Mouse (Mus musculus) spleen, adult 2 months (tissue): ENCODE measurements around the gene Zbtb46. TPM values are rescaled to one million over a fixed set of nuclear protein-coding genes. Genes with fewer than 3 reads are reported as not detected.

Source experiments
- DNase-seq, 2 experiments: peaks; one replicate each; pipeline versions ENCODE4 v3.0.0 to v3.0.0-alpha.2; 2012 to 2021; ENCODE audit warnings: low spot score in 2 of 2, low read depth in 1 of 2
- H3K27ac ChIP-seq: fragments of 200-500 bp; 2 replicates; pipeline ENCODE4 v1.5.1; 2012; ENCODE audit warnings: low read length, inconsistent platforms; ENCODE audit not compliant: insufficient read depth
- H3K27me3 ChIP-seq: fragments of 200-500 bp; 2 replicates; pipeline ENCODE4 v1.6.1; 2012; ENCODE audit warnings: mild to moderate bottlenecking, moderate library complexity, low read length, inconsistent platforms; ENCODE audit not compliant: control insufficient read depth, insufficient read depth
- H3K36me3 ChIP-seq: fragments of 200-500 bp; 2 replicates; pipeline ENCODE4 v1.6.1; 2012; ENCODE audit warnings: mild to moderate bottlenecking, low read length, inconsistent platforms; ENCODE audit not compliant: control insufficient read depth, insufficient read depth
- H3K4me1 ChIP-seq: fragments of 200-500 bp; 2 replicates; pipeline ENCODE4 v1.6.1; 2011; ENCODE audit warnings: inconsistent platforms; ENCODE audit not compliant: control insufficient read depth, insufficient read depth, insufficient read length
- H3K4me3 ChIP-seq: fragments of 200-500 bp; 2 replicates; pipeline ENCODE4 v1.5.1; 2011; ENCODE audit warnings: mild to moderate bottlenecking, inconsistent platforms; ENCODE audit not compliant: insufficient read depth, insufficient read length; ENCODE audit errors: extremely low read depth
- CTCF ChIP-seq: fragments of 200-500 bp; IDR thresholded peaks from 2 replicates; pipeline ENCODE4 v1.5.1; 2011; ENCODE audit warnings: mild to moderate bottlenecking, inconsistent platforms; ENCODE audit not compliant: insufficient read depth, insufficient read length, insufficient replicate concordance; ENCODE audit errors: extremely low read depth
- POLR2A ChIP-seq: fragments of 200-500 bp; IDR thresholded peaks from 2 replicates; pipeline ENCODE4 v1.6.1; 2011; ENCODE audit warnings: low read depth, low read length, inconsistent platforms
- WGBS: fragments of 180-500 bp; shearing (Covaris S2); methylation state at CpG from one replicate; pipeline ENCODE4 v1.1.7; 2018; 5-methylcytosine and 5-hydroxymethylcytosine counted together
- polyA plus RNA-seq: library from polyadenylated mRNA; depleted of rRNA; stranded (reverse); fragments of >200 nt; gene quantifications from 2 replicates; pipeline ENCODE4 v1.2.3, GENCODE M21; 2012; rRNA removed

Gene Zbtb46
- polyA plus RNA-seq, 1 experiment: 10.9 TPM

DNA sequence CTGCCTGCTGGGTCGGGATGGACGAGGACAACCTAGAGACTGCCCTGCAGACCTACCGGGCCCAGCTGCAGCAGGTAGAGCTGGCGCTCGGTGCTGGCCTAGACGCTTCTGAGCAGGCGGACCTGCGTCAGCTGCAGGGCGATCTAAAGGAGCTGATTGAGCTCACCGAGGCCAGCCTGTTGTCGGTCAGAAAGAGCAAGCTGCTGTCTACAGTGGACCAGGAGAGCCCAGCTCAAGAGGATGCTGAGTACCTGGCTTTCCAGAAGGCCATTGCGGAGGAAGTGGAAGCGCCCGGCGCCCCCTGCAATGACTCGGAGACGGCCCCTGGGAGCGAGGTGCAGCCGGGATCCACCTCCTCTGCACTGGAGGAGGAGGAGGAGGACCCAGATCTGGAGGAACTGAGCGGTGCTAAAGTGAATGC lies 93.6 kb downstream of the Zbtb46 start:
- no peaks in the 10 kb centered on the region for H3K27me3 ChIP-seq
- WGBS: under 1% methylated on average over 20 of the region's 20 CpGs
- peaks cover 12% of the 10 kb centered on the region for H3K4me1 ChIP-seq
- DNase-seq: peak in 1 of 2 experiments; percentile 7
- peak overlapping the region; percentile 73 for H3K4me3 ChIP-seq
- peaks cover 23% of the 10 kb centered on the region for H3K36me3 ChIP-seq
- TF ChIP-seq POLR2A (no peak), CTCF (no peak)
- H3K27ac ChIP-seq: peak overlapping the region; percentile 89

DNA sequence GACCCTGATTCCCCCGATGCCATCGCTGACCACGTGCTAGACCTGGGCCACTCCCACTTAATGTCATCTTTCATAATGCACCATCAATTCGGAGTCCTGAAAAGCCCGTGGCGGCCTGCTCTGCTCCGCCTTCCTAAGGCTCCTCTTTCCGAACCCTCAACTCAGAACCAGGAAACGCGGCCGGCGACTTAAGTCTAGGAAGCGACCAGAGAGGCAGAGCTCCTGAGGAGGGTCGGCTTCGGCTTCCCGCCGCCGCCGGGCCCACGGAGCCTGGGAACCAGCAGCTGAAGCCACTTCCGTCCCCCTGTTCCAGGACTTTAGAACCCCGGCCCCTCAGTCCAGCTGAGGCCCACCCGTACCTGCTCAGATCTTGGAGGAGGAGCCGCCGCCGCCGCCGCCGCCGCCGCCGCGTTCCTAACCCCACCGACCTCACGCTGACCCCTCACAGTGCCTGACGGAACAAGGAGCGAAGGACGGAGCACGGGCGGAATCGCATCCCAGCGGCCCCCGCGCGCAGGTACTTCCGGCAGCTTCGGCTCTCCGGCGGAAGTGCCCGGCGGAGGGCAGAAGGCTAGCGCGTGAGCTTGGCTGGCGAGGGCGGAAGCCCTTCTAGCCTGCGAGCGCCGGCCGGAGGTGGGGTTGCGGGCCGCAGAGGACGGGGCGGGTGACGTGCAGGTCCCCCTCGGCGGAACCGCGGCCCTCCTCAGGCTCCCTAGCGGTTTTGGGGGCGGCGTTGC lies 94.2 kb downstream of the Zbtb46 start, which contains the start of the genes Zgpat and Arfrp1:
Gene Zgpat, plus strand, starts transcription at position 69 of the 737 bp plus-strand sequence.
Gene Arfrp1, minus strand, starts transcription at position 545 of the 737 bp plus-strand sequence.
- TF ChIP-seq CTCF (no peak), POLR2A (no peak; the same call in 1 of the 2 replicates)
- H3K27me3 ChIP-seq: no peaks in the 10 kb centered on the region
- H3K4me1 ChIP-seq: peaks cover 12% of the 10 kb centered on the region
- WGBS: under 1% methylated on average over 69 of the region's 71 CpGs
- H3K4me3 ChIP-seq: peak within 1 kb of the TSS; percentile 73
- peaks cover 25% of the 10 kb centered on the region for H3K36me3 ChIP-seq
- H3K27ac ChIP-seq: peak within 1 kb of the TSS; percentile 89
- DNase-seq: peak; percentile 61 to 87

DNA sequence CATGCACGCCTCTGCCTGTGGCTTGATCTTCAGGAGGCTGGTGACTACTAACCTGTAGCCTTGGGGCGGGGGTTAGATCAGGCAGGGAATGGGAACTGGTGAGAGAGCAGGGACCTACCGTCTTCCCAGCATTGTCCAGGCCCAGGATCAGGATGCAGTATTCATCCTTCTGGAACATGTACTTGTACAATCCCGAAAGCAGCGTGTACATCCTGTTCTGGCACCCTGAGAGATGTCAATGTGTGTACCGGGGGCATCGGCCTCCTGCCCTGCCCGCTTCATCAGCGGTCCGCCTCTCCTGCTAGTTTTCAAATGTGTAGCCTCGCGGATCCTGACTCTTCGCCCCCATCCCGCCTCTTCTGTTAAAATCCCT lies 94.8 kb downstream of the Zbtb46 start:
- DNase-seq: no peak
- Histone ChIP-seq H3K36me3 (peaks cover 29% of the 10 kb centered on the region), H3K27ac (peak overlapping the region; percentile 89), H3K4me1 (peaks cover 12% of the 10 kb centered on the region), H3K4me3 (peak overlapping the region; percentile 73), H3K27me3 (no peaks in the 10 kb centered on the region)
- TF ChIP-seq CTCF (no peak), POLR2A (no peak)
- WGBS: 9% methylated on average over 14 of the region's 14 CpGs

DNA sequence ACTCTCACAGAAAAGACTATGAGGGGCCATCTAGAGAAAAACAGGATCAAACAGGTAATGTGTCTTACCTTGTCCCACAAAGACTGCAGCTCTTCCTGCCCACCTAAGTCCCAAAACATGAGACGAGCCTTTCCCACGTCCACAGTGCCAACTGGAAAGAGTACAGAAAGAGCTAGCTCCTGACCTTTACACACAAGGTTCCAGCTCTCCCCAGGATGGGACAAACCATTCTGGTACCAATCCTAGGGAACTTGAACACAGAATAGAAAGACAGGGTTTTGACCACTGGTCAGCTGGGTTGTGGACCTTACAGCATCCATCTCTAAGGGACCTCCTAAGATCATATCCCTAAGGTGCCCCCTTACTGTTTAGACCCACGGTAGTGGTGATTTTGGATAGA lies 95.3 kb downstream of the Zbtb46 start:
- H3K4me1 ChIP-seq: peaks cover 11% of the 10 kb centered on the region
- H3K36me3 ChIP-seq: peaks cover 28% of the 10 kb centered on the region
- no peak overlapping the region for H3K27ac ChIP-seq
- no peak overlapping the region for H3K4me3 ChIP-seq
- WGBS: 82% methylated on average over 3 of the region's 3 CpGs
- TF ChIP-seq CTCF (no peak), POLR2A (no peak)
- no peak for DNase-seq
- H3K27me3 ChIP-seq: no peaks in the 10 kb centered on the region

DNA sequence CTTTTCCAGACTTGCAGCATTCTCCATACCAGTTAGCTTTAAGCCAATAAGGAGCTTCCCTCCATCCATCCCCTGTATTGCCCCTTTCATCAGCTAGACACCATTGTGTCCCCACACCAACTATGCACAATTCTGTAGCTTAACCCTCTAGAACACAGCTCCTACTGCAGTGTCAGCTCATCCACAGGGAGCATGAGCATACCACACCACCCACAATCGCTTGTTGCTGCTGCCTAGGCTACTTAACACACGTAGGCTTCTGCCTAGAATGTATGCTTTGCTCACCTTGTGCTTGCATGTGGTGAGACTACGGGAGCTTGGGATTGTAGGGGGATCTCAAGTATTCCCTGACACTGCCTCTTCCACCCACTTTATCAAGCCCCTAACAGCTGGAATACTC lies 102.4 kb downstream of the Zbtb46 start:
- Histone ChIP-seq H3K27me3 (no peaks in the 10 kb centered on the region), H3K36me3 (peaks cover 35% of the 10 kb centered on the region), H3K4me3 (no peak overlapping the region), H3K27ac (no peak overlapping the region), H3K4me1 (no peaks in the 10 kb centered on the region)
- 96% methylated on average over 3 of the region's 3 CpGs for WGBS
- no peak for DNase-seq
- no peak for TF ChIP-seq POLR2A
- TF ChIP-seq CTCF: no peak

DNA sequence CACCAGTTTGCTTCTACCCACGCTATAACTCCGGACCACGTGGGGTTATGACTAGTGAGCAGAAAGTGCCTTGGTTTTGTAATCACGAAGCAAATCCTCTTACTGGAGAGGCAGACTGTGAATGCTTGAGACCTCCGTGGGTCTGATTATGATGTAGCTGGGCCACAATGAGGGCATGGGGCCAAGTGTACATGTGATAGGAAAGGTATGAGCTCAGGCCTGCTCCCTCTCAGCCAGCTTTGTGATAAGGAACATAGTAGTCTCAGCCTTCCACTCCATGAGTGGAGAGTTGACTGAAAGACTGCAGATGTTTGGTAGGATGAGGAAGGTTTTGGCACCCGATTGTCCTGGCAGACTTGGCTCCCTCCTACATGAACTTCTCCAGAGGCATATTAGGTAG lies 116.5 kb downstream of the Zbtb46 start:
- Histone ChIP-seq H3K4me3 (no peak overlapping the region), H3K36me3 (peaks cover 20% of the 10 kb centered on the region), H3K27ac (no peak overlapping the region), H3K4me1 (no peaks in the 10 kb centered on the region), H3K27me3 (no peaks in the 10 kb centered on the region)
- DNase-seq: no peak
- TF ChIP-seq CTCF: no peak
- no peak for TF ChIP-seq POLR2A
- 96% methylated on average over 6 of the region's 6 CpGs for WGBS

DNA sequence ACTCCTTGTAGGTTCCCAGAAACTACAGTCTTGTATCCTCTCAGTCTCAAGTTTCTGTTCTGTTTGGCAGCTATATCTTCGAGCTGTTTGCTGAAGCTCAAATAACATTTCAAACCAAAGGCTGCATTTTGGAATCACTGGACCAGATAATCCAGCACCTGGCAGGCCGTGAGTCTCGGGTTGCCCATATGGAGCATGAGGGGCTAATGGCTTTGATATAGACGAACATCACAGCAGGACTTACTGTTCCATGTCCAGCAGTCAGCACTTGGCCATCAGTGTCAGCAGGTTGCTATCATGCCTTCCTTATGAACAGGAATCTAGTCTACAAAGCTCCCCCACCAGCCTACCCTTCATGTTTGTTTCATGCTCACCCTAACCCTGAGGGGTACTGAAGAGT lies 118.8 kb downstream of the Zbtb46 start:
- Histone ChIP-seq H3K36me3 (peaks cover 21% of the 10 kb centered on the region), H3K4me1 (no peaks in the 10 kb centered on the region), H3K27me3 (no peaks in the 10 kb centered on the region), H3K27ac (no peak overlapping the region), H3K4me3 (no peak overlapping the region)
- WGBS: 92% methylated on average over 4 of the region's 4 CpGs
- DNase-seq: no peak
- TF ChIP-seq POLR2A (no peak), CTCF (no peak)

Other genes with a start within 250 kb of the Zbtb46 start
- 1.4 and 1.9 TPM in 2 replicates for gene Srms, start 246.2 kb downstream of the Zbtb46 start, polyA plus RNA-seq
- gene Fndc11, start 239.4 kb downstream of the Zbtb46 start, polyA plus RNA-seq: 1.1 and 1.3 TPM in 2 replicates
- 101 and 132 TPM in 2 replicates for gene Helz2, start 217.4 kb downstream of the Zbtb46 start, polyA plus RNA-seq
- gene Gmeb2, start 171.4 kb downstream of the Zbtb46 start, polyA plus RNA-seq: 22.8 and 27.1 TPM in 2 replicates
- not detected in 2 replicates for gene Stmn3, start 144.9 kb downstream of the Zbtb46 start, polyA plus RNA-seq
- gene Rtel1, start 139.7 kb downstream of the Zbtb46 start, polyA plus RNA-seq: 51.9 and 52.9 TPM in 2 replicates
- 44.7 and 45.7 TPM in 2 replicates for gene Zgpat, start 94.5 kb downstream of the Zbtb46 start, polyA plus RNA-seq
- gene Arfrp1, start 94.0 kb downstream of the Zbtb46 start, polyA plus RNA-seq: 32.8 and 35.4 TPM in 2 replicates
- 146 and 163 TPM in 2 replicates for gene Lime1, start 79.3 kb downstream of the Zbtb46 start, polyA plus RNA-seq
- 0.15 and 0.36 TPM in 2 replicates for gene Abhd16b, start 33.8 kb upstream of the Zbtb46 start, polyA plus RNA-seq
- 17.5 and 18.8 TPM in 2 replicates for gene Tpd52l2, start 37.7 kb upstream of the Zbtb46 start, polyA plus RNA-seq
- gene Dnajc5, start 61.1 kb upstream of the Zbtb46 start, polyA plus RNA-seq: 54.4 and 59.4 TPM in 2 replicates
- 170 and 197 TPM in 2 replicates for gene Uckl1, start 125.5 kb upstream of the Zbtb46 start, polyA plus RNA-seq
- gene Prpf6, start 132.4 kb upstream of the Zbtb46 start, polyA plus RNA-seq: 11.6 and 11.8 TPM in 2 replicates
- 32.3 and 42.2 TPM in 2 replicates for gene Zfp512b, start 133.4 kb upstream of the Zbtb46 start, polyA plus RNA-seq
- gene Samd10, start 139.8 kb upstream of the Zbtb46 start, polyA plus RNA-seq: 15.0 and 22.8 TPM in 2 replicates
- gene Gm29797, start 197.6 kb upstream of the Zbtb46 start, polyA plus RNA-seq: 0.26 TPM in 1 of 2 replicates, not detected in the other
- 47.5 and 73.4 TPM in 2 replicates for gene Sox18, start 212.2 kb upstream of the Zbtb46 start, polyA plus RNA-seq
- 15.9 and 17.1 TPM in 2 replicates for gene Tcea2, start 220.9 kb upstream of the Zbtb46 start, polyA plus RNA-seq
- 209 and 239 TPM in 2 replicates for gene Rgs19, start 234.6 kb upstream of the Zbtb46 start, polyA plus RNA-seq
- not detected in 2 replicates for gene Lkaaear1, start 239.0 kb upstream of the Zbtb46 start, polyA plus RNA-seq